Mouse (Mus musculus): ENCODE results near the gene Psmc3ip.

The Psmc3ip gene

DNA sequence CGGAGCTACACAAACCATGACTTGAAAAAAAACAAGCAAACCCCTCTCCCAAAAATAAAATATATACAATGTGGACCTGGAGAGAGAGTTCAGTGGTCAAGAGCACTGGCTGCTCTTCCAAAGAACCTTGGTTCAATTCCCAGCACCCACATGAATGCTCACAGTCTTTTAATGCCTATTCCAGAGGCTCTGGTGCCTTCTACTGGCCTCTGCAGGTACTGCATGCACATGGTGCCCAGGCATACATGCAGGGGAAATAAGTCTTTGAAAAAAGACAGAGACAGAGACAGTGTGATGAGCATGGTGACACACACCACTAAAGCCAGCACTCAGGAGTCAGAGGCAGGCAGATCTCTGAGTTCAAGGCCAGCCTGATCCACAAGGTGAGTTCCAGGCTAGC, 41.3 kb downstream of the Psmc3ip start:
- TF ChIP-seq GATA4 (IDR thresholded peaks at IDR 0.05; ENCODE audit: insufficient replicate concordance, low read length): no peak

- TF ChIP-seq GATA4 (IDR thresholded peaks at IDR 0.05; ENCODE audit: insufficient replicate concordance, low read length): no peak
Measured at GRCm38 (mm10) chr11:101052751-101053473, 42.3 kb downstream of the Psmc3ip start.

GRCm38 (mm10) chr11:101051617-101052016, 43.6 kb downstream of the Psmc3ip start:
- no peak for TF ChIP-seq GATA4 (IDR thresholded peaks at IDR 0.05; ENCODE audit: insufficient replicate concordance, low read length)

- TF ChIP-seq GATA4 (IDR thresholded peaks at IDR 0.05; ENCODE audit: insufficient replicate concordance, low read length): no peak
Measured at GRCm38 (mm10) chr11:101051051-101051493, 44.2 kb downstream of the Psmc3ip start.

GRCm38 (mm10) chr11:101050359-101050758, 44.9 kb downstream of the Psmc3ip start:
- TF ChIP-seq GATA4 (IDR thresholded peaks at IDR 0.05; ENCODE audit: insufficient replicate concordance, low read length): no peak

DNA sequence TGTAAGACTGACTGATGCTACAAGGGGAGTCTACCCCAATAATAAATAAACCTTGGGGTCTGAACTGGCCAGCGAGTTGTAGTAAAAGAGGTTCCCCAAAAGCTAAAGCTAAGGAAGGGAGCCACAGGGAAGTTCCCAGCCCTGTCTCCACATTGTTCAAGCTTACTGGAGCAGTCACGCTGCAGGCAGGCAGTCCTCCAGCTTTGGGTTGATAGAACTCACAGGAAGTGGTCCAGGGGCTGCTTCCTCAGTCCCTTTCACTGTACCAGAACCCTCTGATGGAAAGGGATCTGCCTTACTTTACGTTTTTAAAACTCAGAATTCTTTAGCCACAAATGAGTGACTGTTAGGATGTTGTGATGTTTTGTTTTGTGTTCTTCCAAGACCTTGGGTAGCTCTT, 47.7 kb downstream of the Psmc3ip start:
- TF ChIP-seq GATA4 (IDR thresholded peaks at IDR 0.05; ENCODE audit: insufficient replicate concordance, low read length): no peak

GRCm38 (mm10) chr11:101046440-101046839, 48.8 kb downstream of the Psmc3ip start:
- TF ChIP-seq GATA4 (IDR thresholded peaks at IDR 0.05; ENCODE audit: insufficient replicate concordance, low read length): peak; percentile 66; the same call in 1 of the 2 replicates

GRCm38 (mm10) chr11:101045826-101046225, 49.4 kb downstream of the Psmc3ip start:
- TF ChIP-seq GATA4 (IDR thresholded peaks at IDR 0.05; ENCODE audit: insufficient replicate concordance, low read length): no peak

All from liver, adult (tissue).